Mouse (Mus musculus) right cerebral cortex, postnatal 25 days (tissue): ENCODE data around the gene Tha1.
A peak's percentile ranks its signal among the peaks of the same experiment; 100 is the strongest.

ENCODE experiments used
- DNase-seq: peaks from one replicate; pipeline ENCODE4 v3.0.0; 2022

Gene Tha1

GRCm38 (mm10) chr11:117824060-117824969 lies 49.0 kb downstream of the Tha1 start:
- DNase-seq, result peak; percentile 78

GRCm38 (mm10) chr11:117823411-117823810 lies 49.9 kb downstream of the Tha1 start:
- DNase-seq, result no peak

GRCm38 (mm10) chr11:117822728-117823241 lies 50.5 kb downstream of the Tha1 start:
- DNase-seq, result no peak

GRCm38 (mm10) chr11:117821868-117822267 lies 51.4 kb downstream of the Tha1 start:
- DNase-seq, result no peak

- no peak for DNase-seq
These were observed 53.1 kb downstream of the Tha1 start for GRCm38 (mm10) chr11:117820173-117820572.

GRCm38 (mm10) chr11:117819095-117819494 lies 54.2 kb downstream of the Tha1 start:
- no peak for DNase-seq
